Mouse (Mus musculus) left cerebral cortex, adult 9 months (tissue): Measurements from ENCODE around the gene Hoxa4.

Source experiments
- DNase-seq, 2 experiments: peaks; one replicate each; pipeline ENCODE4 v3.0.0; 2022; ENCODE audit warnings: low spot score in 2 of 2

Gene Hoxa4

GRCm38 (mm10) chr6:52203371-52204049, 12.0 kb upstream of the Hoxa4 start:
- DNase-seq: no peak

- no peak for DNase-seq
Observed at GRCm38 (mm10) chr6:52203121-52203370, 11.5 kb upstream of the Hoxa4 start.

- no peak for DNase-seq
Observed at GRCm38 (mm10) chr6:52202362-52203120, 11.0 kb upstream of the Hoxa4 start.

GRCm38 (mm10) chr6:52201269-52201668, 9.7 kb upstream of the Hoxa4 start:
- DNase-seq: no peak

GRCm38 (mm10) chr6:52200751-52201250, 9.2 kb upstream of the Hoxa4 start:
- no peak for DNase-seq

- DNase-seq: no peak
Observed at GRCm38 (mm10) chr6:52200073-52200750, 8.7 kb upstream of the Hoxa4 start.

GRCm38 (mm10) chr6:52197271-52197670, 5.7 kb upstream of the Hoxa4 start:
- no peak for DNase-seq

- DNase-seq: no peak
Observed at GRCm38 (mm10) chr6:52196811-52197210, 5.3 kb upstream of the Hoxa4 start.

GRCm38 (mm10) chr6:52194690-52195089, 3.1 kb upstream of the Hoxa4 start:
- no peak for DNase-seq

- no peak for DNase-seq
Observed at GRCm38 (mm10) chr6:52191860-52192550, 452 bp upstream of the Hoxa4 start.

GRCm38 (mm10) chr6:52190410-52190809, 1.1 kb downstream of the Hoxa4 start:
- no peak for DNase-seq

- DNase-seq: no peak
Observed at GRCm38 (mm10) chr6:52189909-52190308, 1.6 kb downstream of the Hoxa4 start.

GRCm38 (mm10) chr6:52189172-52189591, 2.4 kb downstream of the Hoxa4 start:
- no peak for DNase-seq

GRCm38 (mm10) chr6:52186500-52186899, 5.1 kb downstream of the Hoxa4 start:
- DNase-seq: no peak

GRCm38 (mm10) chr6:52185834-52186233, 5.7 kb downstream of the Hoxa4 start:
- DNase-seq: no peak

GRCm38 (mm10) chr6:52185222-52185621, 6.3 kb downstream of the Hoxa4 start:
- DNase-seq: no peak

- no peak for DNase-seq
Observed at GRCm38 (mm10) chr6:52184668-52185067, 6.9 kb downstream of the Hoxa4 start.

- no peak for DNase-seq
Observed at GRCm38 (mm10) chr6:52183311-52184080, 8.1 kb downstream of the Hoxa4 start.

GRCm38 (mm10) chr6:52182793-52183192, 8.8 kb downstream of the Hoxa4 start:
- DNase-seq: no peak

GRCm38 (mm10) chr6:52182030-52182429, 9.5 kb downstream of the Hoxa4 start:
- DNase-seq: no peak

GRCm38 (mm10) chr6:52180726-52181125, 10.8 kb downstream of the Hoxa4 start:
- DNase-seq: no peak
